ENCODE assay signal across 25 mouse cellular contexts in genomic region chr5:119964751-119965150, GRCm38 (mm10).
DNase-seq lines count a peak whose midpoint lies in the region; ATAC-seq and TF ChIP-seq lines count a peak whose summit lies in the region.
"Had no signal": no experiment of that assay in that cellular context is flagged by ENCODE, and none has a peak within 500 bp of the region (broad histone marks: within the 10 kb centered on the region; RNA-seq: fewer than 3 reads in every experiment).

No protein-coding gene starts in this region.

- 19% methylated on average over 3 of the region's 3 CpGs for whole genome bisulfite sequencing in heart, embryonic 10.5 days
- 14% methylated on average over 3 of the region's 3 CpGs for WGBS in heart, embryonic 12.5 days

- H3K79me2 ChIP-seq in MEL (ENCODE audit: control insufficient read depth, insufficient read depth, low read length, poor library complexity): no peaks in the 10 kb centered on the region

- TF ChIP-seq POLR2A in MEL (IDR thresholded peaks at IDR 0.05; ENCODE audit: control insufficient read depth in 1 of 2, insufficient read depth in 1 of 2, low read depth in 1 of 2, low read length in 2 of 2, poor library complexity in 1 of 2): no peak

- TF ChIP-seq RAD21 in MEL (IDR thresholded peaks at IDR 0.05; ENCODE audit: low read depth, low read length): no peak

- no peak overlapping the region for H3K4me2 ChIP-seq in heart, embryonic 12.5 days
- H3K4me2 ChIP-seq: embryonic facial prominence, embryonic 12.5 days; forebrain, embryonic 13.5 days; forebrain, embryonic 15.5 days had no signal

- no peak for TF ChIP-seq EP300 in MEL (IDR thresholded peaks at IDR 0.05; ENCODE audit: low read depth in 1 of 2, low read length in 2 of 2)

- no peaks in the 10 kb centered on the region for H3K9me3 ChIP-seq in heart, embryonic 10.5 days
- H3K9me3 ChIP-seq in heart, embryonic 12.5 days (replicated peaks): no peaks in the 10 kb centered on the region
- no peaks in the 10 kb centered on the region for H3K9me3 ChIP-seq in MEL (replicated peaks; ENCODE audit: insufficient read depth, low read length)
- H3K9me3 ChIP-seq: embryonic facial prominence, embryonic 10.5 days; embryonic facial prominence, embryonic 12.5 days; forebrain, embryonic 13.5 days; forebrain, embryonic 15.5 days had no signal

- H3K27ac ChIP-seq in heart, embryonic 10.5 days: peak overlapping the region; percentile 37; the same call in 1 of the 2 replicates
- no peak overlapping the region for H3K27ac ChIP-seq in heart, embryonic 12.5 days (ENCODE audit: poor library complexity, severe bottlenecking)
- no peak overlapping the region for H3K27ac ChIP-seq in MEL (ENCODE audit: control insufficient read depth, low read depth, low read length)
- H3K27ac ChIP-seq: embryonic facial prominence, embryonic 10.5 days; embryonic facial prominence, embryonic 12.5 days; forebrain, embryonic 13.5 days; forebrain, embryonic 15.5 days had no signal

- no peaks in the 10 kb centered on the region for H3K36me3 ChIP-seq in heart, embryonic 10.5 days
- H3K36me3 ChIP-seq in heart, embryonic 12.5 days: no peaks in the 10 kb centered on the region
- no peaks in the 10 kb centered on the region for H3K36me3 ChIP-seq in MEL (ENCODE audit: control insufficient read depth in 1 of 2, insufficient read depth in 2 of 2, low read length in 2 of 2)
- H3K36me3 ChIP-seq: embryonic facial prominence, embryonic 10.5 days; embryonic facial prominence, embryonic 12.5 days; forebrain, embryonic 15.5 days; G1E had no signal

- no peak for TF ChIP-seq CTCF in MEL (IDR thresholded peaks at IDR 0.05 in 2 of 3, conservative IDR thresholded peaks at IDR 0.05 in 1 of 3; ENCODE audit: control insufficient read depth in 1 of 3, insufficient read depth in 1 of 3, low read depth in 2 of 3, low read length in 3 of 3, poor library complexity in 1 of 3, severe bottlenecking in 1 of 3)

- 0 out of 2 replicates have a peak, but pooled peaks cover 2% of the 10 kb centered on the region for H3K27me3 ChIP-seq in heart, embryonic 10.5 days (ENCODE audit: insufficient read depth, poor library complexity, severe bottlenecking)
- H3K27me3 ChIP-seq in heart, embryonic 12.5 days (replicated peaks): no peaks in the 10 kb centered on the region
- no peaks in the 10 kb centered on the region for H3K27me3 ChIP-seq in MEL (ENCODE audit: control insufficient read depth in 1 of 2, insufficient read depth in 2 of 2, low read length in 2 of 2)
- H3K27me3 ChIP-seq: CH12.LX; embryonic facial prominence, embryonic 12.5 days; forebrain, embryonic 15.5 days had no signal

- peak; percentile 57; the same call in 1 of the 2 replicates for ATAC-seq in heart, embryonic 12.5 days (ENCODE audit: insufficient number of reproducible peaks, low FRiP score)
- ATAC-seq: CD4-positive, CD25-positive, alpha-beta regulatory T cell, adult 4 months; forebrain, embryonic 13.5 days; forebrain, embryonic 15.5 days; forebrain, postnatal 0 days had no signal

- intact Hi-C loops in heart, postnatal 10 days (cut with DNase I): no loop called here
- intact Hi-C loops in heart, postnatal 14 days (cut with DNase I): no loop called here

- H3K4me3 ChIP-seq in heart, embryonic 10.5 days: no peak overlapping the region
- H3K4me3 ChIP-seq in heart, embryonic 12.5 days: no peak overlapping the region
- no peak overlapping the region for H3K4me3 ChIP-seq in MEL (ENCODE audit: control insufficient read depth in 1 of 2, insufficient read depth in 1 of 2, low read depth in 2 of 2, low read length in 2 of 2)
- H3K4me3 ChIP-seq: embryonic facial prominence, embryonic 10.5 days; embryonic facial prominence, embryonic 12.5 days; forebrain, embryonic 13.5 days; forebrain, embryonic 15.5 days had no signal

- H3K9ac ChIP-seq in heart, embryonic 12.5 days: no peak overlapping the region
- H3K9ac ChIP-seq in MEL (ENCODE audit: control insufficient read depth, low read depth, low read length, poor library complexity, severe bottlenecking): no peak overlapping the region
- H3K9ac ChIP-seq: embryonic facial prominence, embryonic 12.5 days; forebrain, embryonic 13.5 days; forebrain, embryonic 15.5 days; forebrain, postnatal 0 days had no signal

- no peak for DNase-seq in heart, embryonic 10.5 days (ENCODE audit: low spot score)
- DNase-seq in heart, postnatal 10 days: no peak
- DNase-seq in heart, postnatal 14 days: no peak
- no peak for DNase-seq in MEL (ENCODE audit: low read depth, low spot score)
- DNase-seq in layer of hippocampus, adult 18-20 months (ENCODE audit: low spot score in 2 of 2): no peak
- DNase-seq: adrenal gland, adult 2 months; adrenal gland, postnatal 10 days; adrenal gland, postnatal 25 days; B cell, adult 2 months; cerebellum, adult 11 months; cerebellum, adult 18-20 months; cerebellum, adult 8-10 months; cerebellum, adult 9-11 months; cerebellum, postnatal 14 days; cerebellum, postnatal 36 days; embryo, embryonic 11 days; forebrain, postnatal 0 days had no signal

- peaks cover 53% of the 10 kb centered on the region for H3K4me1 ChIP-seq in heart, embryonic 10.5 days
- H3K4me1 ChIP-seq in heart, embryonic 12.5 days (replicated peaks): peaks cover 21% of the 10 kb centered on the region
- H3K4me1 ChIP-seq in MEL (ENCODE audit: control insufficient read depth in 1 of 2, insufficient read depth in 2 of 2, low read length in 2 of 2): no peaks in the 10 kb centered on the region
- H3K4me1 ChIP-seq: embryonic facial prominence, embryonic 12.5 days; forebrain, embryonic 15.5 days had no signal

TF ChIP-seq in MEL, 35 proteins besides CTCF, POLR2A, EP300 and RAD21:
- no peak for TF ChIP-seq MAZ (IDR thresholded peaks at IDR 0.05; ENCODE audit: low read depth, low read length)
- TF ChIP-seq KAT2A (conservative IDR thresholded peaks at IDR 0.05; ENCODE audit: low read depth, low read length): no peak
- 0 out of 2 replicates have a peak, but pooled peaks have one; percentile 15 for TF ChIP-seq ETS1 (IDR thresholded peaks at IDR 0.05; ENCODE audit: low read depth, low read length)
- TF ChIP-seq BHLHE40 (IDR thresholded peaks at IDR 0.05; ENCODE audit: borderline replicate concordance, low read depth, low read length): no peak
- TF ChIP-seq ELF1 (IDR thresholded peaks at IDR 0.05; ENCODE audit: low read depth, low read length): no peak
- TF ChIP-seq MYB (IDR thresholded peaks at IDR 0.05; ENCODE audit: low read depth, low read length): no peak
TF ChIP-seq in MEL: peak in this region for 1.
